Mouse (Mus musculus) inflammation-experienced regulatory T-cells, adult 6 months (primary cell): ENCODE measurements around the gene Trim33. TPM values are rescaled to one million over a fixed set of nuclear protein-coding genes. Genes with fewer than 3 reads are reported as not detected.

Experiments used
- ATAC-seq: one replicate; pipeline ENCODE4 v1.8.0; 2017
- polyA plus RNA-seq, 3 experiments: library from polyadenylated mRNA; unstranded; fragments of 100-300 nt; shearing (Covaris generic); gene quantifications; one replicate each; pipeline ENCODE4 v1.2.1; 2017

Gene Trim33
- polyA plus RNA-seq, 3 experiments from 2014 or later, result 50.3 to 90.8 (median 64.0) TPM

- ATAC-seq, result no peak
Observed at GRCm38 (mm10) chr3:103361150-103361549, 82.1 kb downstream of the Trim33 start.

GRCm38 (mm10) chr3:103364182-103364945 is 85.3 kb downstream of the Trim33 start:
- ATAC-seq, result no peak

DNA sequence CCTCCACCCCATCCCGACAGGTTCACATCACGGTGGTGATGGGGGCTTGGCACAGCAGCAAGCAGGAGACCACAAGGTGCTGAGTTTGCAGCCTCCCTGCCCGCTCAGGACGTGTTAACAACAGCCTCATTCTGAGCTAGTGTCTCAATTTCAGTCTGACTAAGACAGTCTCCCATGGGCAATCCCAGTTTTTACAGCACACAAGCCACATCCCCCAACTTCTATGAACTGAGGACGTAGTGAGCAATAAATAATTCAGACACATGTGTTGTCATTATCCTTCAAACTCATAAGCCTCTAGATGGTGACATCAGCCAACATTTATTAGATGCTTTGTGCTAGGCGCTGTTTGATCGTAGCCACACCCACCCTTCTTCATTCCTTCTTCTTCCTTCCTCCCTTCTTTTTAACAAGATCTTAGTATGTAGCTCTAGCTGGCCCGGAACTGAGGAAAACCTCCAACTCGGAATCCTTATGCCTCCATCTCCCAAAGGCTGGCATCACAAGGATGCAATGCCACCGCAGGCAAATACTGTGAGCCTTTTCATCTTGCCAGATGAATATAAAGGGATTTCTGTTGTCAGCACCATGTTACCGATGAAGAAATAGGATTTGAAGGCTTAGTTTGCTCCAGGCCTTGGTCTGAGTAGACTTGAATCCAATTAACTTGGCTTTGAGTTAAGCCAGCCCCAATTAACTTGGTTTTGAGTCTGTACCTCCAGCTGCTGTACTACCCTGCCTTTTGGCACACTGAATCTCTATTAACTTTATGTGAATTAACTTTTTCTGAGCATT is 88.3 kb downstream of the Trim33 start:
- no peak for ATAC-seq

GRCm38 (mm10) chr3:103368731-103369130 is 89.6 kb downstream of the Trim33 start:
- ATAC-seq, result no peak

DNA sequence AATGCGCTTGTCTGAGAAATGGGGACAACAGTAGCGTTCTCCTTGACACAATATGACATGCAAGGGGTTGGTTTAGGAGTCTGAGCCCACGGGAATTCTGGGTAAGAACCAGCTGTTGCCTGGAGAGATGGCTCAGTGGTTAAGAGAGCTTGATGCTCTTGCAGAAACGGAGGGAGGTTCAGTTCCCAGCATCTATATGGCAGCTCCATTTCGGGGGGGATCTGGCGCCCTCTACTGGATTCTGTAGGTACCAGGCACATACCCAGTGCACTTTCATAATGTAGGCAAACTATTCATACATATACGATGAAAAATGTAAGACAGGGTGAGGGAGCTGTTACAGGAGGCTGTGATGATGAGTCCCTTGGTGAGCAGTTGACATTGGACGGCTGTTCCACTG is 94.9 kb downstream of the Trim33 start:
- peak; percentile 58 for ATAC-seq

DNA sequence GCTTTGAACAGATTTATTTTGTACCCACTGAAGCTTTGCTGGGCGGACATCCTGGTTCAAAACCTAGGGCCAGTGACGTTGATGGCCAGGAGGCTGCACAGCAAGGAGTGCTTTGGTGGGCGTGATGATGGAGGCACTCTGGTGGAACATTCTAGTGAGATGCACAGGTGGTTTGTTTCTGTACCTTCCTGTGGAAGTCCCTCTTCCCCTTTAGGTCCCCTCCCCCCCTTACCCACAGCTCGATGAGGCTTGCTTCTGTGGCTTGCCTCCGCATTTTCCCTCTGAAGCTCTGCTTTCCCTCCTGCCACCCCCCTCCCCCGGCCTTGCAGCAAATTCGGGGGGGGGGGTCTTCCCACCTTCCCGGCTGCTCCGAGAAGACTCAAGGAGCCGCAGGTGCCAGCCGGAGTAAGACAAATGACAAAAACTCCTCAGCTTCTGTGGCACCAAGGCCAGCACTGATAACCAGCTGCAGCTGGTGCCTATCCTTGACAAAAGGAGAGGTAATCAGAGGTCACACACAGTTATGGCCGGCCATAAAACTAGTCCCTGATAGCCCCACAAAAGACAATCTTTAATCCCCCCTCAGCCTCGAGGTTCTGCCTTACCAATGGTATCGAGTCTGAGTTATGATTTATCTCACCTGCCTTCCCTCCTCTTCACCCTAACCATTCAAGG is 96.2 kb downstream of the Trim33 start:
- ATAC-seq, result no peak

- ATAC-seq, result peak; percentile 73
Observed at GRCm38 (mm10) chr3:103378018-103378417, 98.9 kb downstream of the Trim33 start.

GRCm38 (mm10) chr3:103379371-103379770 is 100.3 kb downstream of the Trim33 start:
- ATAC-seq, result no peak

- no peak for ATAC-seq
Observed at GRCm38 (mm10) chr3:103380814-103381213, 101.7 kb downstream of the Trim33 start.

DNA sequence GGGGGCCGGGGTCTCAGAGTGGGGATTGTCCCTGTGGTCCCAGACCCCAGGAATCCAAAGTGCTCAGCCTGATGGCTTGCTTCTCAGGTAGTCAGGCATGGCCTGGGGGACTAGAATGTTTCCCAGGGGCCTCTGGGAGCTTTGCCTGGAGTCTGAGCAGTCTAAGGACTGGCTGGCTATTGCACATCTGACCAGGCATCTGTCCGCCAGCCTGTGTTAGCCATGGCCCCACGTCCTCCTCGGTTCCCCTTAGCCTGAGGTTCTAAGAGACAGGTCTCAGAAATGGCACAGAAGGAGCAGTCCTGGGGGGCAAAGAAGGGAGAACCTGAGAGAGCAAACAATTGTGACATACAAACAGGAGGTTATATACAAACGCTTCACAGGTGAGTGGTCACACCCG is 102.3 kb downstream of the Trim33 start:
- ATAC-seq, result no peak

DNA sequence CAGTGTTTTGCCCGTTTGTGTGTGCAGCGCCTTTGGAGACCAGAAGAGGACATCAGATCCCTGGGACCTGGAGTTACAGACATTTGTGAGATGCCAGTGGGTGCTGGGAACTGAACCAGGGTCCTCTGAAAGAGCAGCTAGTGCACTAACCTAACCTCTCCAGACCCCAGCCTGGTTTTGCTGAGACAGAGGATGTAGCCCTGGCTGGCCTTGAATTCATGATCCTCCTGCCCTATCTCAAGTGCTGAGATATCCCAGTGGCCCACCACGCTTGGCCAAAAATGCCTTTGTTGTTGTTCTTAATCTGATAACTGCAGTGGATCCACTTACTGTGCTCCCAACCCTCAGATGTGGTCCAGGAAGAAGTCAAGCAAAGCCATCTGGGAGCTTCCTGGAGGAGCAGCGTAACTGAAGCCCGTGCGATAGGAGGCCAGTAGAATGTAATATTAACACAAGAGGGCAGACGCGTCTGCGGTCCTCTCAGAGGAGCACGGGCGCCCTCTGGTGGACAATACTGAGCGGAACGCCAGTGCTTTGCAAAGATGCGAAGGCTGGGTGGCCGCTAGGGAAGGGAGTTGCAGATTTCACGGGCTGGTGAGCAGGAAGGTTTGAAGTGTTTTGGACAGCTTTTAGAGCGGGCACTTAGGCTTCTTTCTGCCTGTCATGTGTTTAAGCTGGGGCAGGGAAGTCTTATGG is 103.9 kb downstream of the Trim33 start:
- peak; percentile 37 for ATAC-seq

GRCm38 (mm10) chr3:103384486-103384885 is 105.4 kb downstream of the Trim33 start:
- peak; percentile 0 for ATAC-seq

GRCm38 (mm10) chr3:103384949-103385348 is 105.9 kb downstream of the Trim33 start:
- peak; percentile 35 for ATAC-seq

DNA sequence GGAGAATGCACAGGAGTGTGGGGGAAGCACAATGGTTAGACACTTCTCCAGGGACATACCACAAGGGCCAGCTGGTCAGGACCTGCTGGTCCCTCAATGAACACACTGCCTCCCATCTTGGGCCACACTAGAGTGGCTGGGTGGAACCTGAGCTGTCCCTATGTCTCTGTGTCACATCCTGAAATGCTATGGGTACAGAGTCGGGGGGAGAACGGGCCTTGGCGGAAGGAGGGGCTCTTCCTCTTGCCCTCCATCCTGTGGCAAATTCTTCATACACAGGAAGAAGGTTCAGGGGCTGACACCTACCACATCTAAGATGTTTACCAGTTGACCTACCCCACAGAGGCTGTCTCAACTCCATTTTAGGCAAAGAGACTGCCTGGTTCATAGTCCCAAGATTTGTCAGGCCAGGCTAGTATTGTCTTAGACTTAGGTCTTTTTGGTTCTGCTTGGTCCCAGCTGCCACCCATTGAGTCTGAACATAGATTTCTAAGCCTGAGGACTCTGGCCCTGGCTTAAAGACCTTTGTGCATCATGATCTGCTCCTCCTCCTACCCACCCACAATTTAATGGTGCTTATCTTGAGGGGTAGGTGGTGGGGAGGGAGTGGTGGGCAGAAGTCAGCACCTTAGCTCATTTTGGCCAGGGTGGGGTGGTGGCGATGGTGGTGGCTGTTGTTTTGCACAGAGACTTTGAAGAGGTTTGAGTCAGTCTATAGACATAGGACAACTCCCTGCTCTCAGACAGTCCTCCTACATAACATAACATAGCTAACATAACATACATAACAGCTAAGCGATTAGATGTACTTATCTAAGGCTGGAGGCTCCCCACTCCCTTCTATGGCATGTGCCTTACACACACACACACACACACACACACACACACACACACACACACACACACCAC is 106.5 kb downstream of the Trim33 start:
- ATAC-seq, result peak; percentile 70

DNA sequence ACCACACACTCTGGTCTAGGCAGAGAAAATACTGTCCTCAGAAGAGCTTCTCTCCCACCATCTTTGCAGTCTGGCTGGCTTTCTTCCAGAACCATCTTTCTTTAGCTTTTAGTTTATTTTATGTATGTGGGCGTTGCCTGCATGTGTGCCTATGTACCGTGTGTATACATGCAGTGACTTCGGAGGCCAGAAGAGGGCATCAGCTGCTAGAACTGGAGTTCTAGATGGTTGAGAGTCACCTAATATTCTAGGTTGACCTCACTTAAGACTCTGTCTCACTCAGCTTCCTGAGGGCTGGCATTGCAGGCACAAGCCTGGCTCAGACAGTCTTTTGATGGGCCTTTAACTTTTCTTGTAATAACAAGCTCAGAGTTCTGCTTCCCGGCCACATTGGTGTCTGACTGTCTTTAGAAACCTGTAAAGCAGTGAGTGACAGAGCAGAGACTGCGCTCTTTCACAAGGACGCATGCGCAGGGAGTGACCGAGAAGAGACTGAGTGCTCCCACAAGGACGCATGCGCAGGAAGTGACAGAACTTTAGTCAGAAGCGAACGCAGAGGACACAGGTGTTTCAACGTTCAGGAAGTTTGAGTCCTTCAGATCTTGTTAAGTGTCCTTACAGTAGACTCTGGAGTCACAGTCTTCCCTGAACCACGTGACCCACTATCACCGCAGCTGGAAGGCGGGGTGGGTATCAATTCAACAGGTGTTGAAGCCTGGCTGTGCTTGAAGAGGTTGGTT is 107.4 kb downstream of the Trim33 start:
- ATAC-seq, result peak; percentile 63

- ATAC-seq, result peak; percentile 51
Observed at GRCm38 (mm10) chr3:103392613-103393258, 113.6 kb downstream of the Trim33 start.

DNA sequence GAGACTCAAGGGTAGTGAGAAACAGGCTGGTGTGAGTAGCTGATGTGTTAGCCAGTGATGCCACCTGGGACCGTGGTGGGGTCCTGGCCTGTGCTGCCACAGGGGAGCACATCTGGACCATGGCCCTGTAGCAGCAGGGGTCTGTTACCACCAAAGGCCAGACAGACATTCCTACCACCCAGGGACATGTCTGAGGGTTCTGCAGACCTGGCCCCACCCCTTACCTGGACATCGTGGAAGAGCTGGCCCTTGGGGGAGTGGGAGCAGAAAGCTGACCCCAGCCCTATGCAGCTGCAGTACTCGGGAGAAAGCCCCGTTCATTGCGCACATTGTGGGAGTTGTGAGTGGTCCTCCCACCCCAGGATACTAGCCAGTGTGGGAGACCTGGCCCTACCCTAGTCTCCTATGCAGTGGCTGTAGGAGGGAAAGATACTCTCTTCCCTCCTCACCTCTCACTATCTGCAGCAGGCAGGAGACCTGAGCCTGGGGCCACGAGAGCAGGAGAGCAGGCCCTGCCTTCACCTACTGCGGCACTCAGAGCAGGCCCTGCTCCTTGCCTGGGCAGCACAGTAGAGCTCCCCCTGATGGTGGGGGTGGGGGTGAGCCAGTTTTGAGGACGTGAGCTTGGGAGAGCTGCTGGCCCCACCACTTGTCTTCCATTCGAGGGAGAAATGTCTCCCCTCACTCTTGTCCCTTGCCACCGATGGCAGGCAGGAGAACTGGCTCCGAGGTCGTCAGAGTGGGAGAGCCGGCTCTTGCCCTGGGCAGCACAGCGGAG is 114.4 kb downstream of the Trim33 start:
- ATAC-seq, result no peak

DNA sequence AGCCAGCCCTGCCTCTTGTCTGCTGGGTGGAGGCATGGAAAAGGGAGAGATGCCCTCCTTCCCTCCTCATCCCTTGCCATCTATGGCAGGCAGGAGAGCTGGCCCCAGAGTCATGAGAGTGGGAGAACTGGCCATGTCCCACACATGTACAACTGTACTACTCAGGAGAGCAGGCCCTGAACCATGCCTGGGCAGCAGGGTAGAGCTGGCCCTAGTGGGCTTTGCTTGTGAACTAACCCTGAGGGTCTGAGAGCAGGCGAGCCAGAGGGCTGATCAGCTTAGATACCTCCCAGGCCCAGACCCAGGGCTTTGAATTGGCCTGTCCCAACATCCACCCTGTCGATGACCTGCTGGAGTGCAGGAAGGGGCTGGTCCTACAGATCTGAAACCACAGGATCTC is 115.0 kb downstream of the Trim33 start:
- ATAC-seq, result no peak

- peak; percentile 79 for ATAC-seq
Observed at GRCm38 (mm10) chr3:103397523-103397922, 118.4 kb downstream of the Trim33 start.
